Mouse (Mus musculus) brain, embryonic 14.5 days (tissue): ENCODE data around the gene Fzd4.

Source experiments
- CTCF ChIP-seq: fragments of 200-500 bp; IDR thresholded peaks from 2 replicates; pipeline ENCODE4 v1.5.1; 2012; ENCODE audit warnings: inconsistent platforms, mild to moderate bottlenecking, moderate library complexity, borderline replicate concordance; ENCODE audit not compliant: insufficient read depth, insufficient read length; ENCODE audit errors: extremely low read depth
- POLR2A ChIP-seq: fragments of 200-500 bp; IDR thresholded peaks from 2 replicates; pipeline ENCODE4 v1.6.1; 2012; ENCODE audit warnings: mild to moderate bottlenecking, inconsistent platforms, borderline replicate concordance; ENCODE audit not compliant: poor library complexity, insufficient read depth, insufficient read length, severe bottlenecking; ENCODE audit errors: extremely low read depth

DNA sequence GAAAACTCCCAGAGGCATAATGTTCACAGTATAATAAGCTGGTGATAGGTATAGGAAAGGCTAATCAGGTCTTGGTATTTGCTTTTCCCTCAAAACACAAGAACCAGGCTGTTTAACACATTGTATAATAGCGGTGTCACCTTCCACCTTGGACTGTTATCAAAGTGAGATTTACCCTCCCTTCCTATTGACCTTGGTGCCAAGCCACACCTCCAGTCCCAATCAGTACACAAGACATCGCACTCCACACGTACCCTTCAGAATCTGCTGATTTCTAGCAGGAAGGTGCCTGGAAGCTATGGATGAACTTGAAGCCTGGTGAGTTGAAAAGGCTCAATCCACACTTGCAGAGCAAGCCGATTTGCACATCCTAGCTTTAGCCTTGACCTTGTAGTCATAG lies 12.3 kb upstream of the Fzd4 start:
- TF ChIP-seq CTCF, result no peak
- TF ChIP-seq POLR2A, result no peak
